Mouse (Mus musculus): Measurements from ENCODE around the gene Mylpf. TPM values are rescaled to one million over a fixed set of nuclear protein-coding genes. Genes with fewer than 3 reads are reported as not detected.
A peak's percentile ranks its signal among the peaks of the same experiment; 100 is the strongest.

The Mylpf gene
- polyA plus RNA-seq, 1 experiment from 2014 or later: 40.4 TPM

DNA sequence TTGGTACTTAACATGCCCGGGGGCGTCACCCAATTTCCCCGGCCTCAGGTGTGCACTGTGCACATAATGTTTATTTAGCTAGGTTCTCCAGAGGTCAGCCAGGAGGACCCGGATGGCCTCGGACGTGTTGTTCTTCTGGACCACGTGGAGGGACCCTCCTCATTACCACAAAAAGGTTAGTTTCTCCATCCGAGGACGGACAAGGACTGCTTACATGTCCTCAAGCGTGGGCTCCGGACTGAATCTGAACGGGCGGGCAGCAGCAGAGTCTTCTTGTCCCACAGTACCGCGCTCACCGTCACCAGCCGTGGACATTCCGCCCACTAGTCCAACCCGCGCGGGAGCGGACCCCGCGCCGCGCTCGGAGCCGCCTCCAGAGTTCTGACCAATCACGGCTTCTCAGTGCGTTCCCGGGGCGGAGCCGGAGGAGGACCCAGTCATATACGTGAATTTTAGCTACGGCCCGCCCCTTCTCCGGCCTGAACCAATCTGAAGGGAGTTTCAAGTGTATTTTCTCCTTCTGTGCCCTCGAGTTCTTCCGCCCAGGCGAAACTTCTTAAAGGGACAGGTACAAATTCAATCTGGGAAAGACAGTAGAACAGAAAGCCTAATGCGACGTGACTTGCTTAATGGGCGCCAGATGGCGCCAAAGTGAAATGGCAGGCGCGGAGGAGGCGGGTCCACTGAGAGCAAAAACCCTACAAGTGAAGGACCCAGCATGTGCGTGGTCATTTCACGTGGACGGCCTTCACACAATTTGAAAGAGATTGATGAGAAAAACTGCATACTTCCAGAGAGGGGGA, 51.8 kb downstream of the Mylpf start, which contains the start of gene Dctpp1:
Gene Dctpp1 (minus strand): TSS at position 401 of the 803 bp plus-strand sequence.
- no peaks in the 10 kb centered on the region for H3K9me3 ChIP-seq
- peak within 1 kb of the TSS; percentile 87 for H3K27ac ChIP-seq

DNA sequence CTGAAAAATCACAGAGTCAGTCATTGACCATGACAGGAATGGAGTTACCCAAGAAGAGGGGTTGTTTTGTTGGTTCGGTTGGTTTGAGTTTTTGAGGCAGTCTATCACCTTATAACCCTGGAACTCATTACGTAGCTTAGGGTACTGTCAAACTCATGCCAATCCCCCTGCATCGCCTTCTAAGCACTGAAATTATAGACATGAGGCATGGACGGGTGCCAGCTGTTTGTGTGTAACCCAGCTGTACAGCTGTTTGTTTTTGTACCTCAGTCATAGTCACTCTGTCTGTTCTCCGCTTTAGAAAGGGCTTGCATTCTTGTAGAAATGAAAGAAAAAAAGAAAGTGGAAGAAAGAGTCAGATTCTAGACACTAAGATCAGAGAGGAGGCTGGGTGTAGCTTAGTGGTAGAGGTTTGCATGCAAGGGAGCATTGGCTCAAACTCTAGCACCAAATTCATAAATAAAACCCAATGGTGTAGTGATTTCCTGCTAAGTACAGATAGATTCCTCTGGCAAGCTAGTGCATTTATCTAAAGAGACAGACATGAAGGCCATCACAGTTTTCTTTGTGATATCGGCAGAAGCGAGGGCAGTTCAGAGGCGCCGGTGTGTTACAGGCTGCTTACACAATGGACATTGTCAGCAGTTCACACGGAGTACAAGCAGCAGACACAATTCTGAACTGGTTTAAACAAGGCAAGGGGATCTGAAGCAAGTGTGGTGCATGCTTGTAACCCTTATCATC, 53.7 kb downstream of the Mylpf start:
- WGBS: 82% methylated on average over 10 of the region's 10 CpGs
- Histone ChIP-seq H3K4me1 (peaks cover 19% of the 10 kb centered on the region), H3K9me3 (no peaks in the 10 kb centered on the region), H3K27me3 (ENCODE audit: insufficient read depth, poor library complexity, severe bottlenecking) (no peaks in the 10 kb centered on the region), H3K4me3 (no peak overlapping the region), H3K27ac (no peak overlapping the region), H3K36me3 (peaks cover 8% of the 10 kb centered on the region)
- DNase-seq (ENCODE audit: low spot score): no peak

More for the DNA sequence above, 51.8 kb downstream of the Mylpf start, which contains the start of gene Dctpp1:
- Histone ChIP-seq H3K4me3 (peak within 1 kb of the TSS; percentile 76), H3K4me1 (peaks cover 19% of the 10 kb centered on the region), H3K36me3 (peaks cover 22% of the 10 kb centered on the region), H3K27me3 (ENCODE audit: insufficient read depth, poor library complexity, severe bottlenecking) (no peaks in the 10 kb centered on the region)
- under 1% methylated on average over 50 of the region's 50 CpGs for WGBS
- peak; percentile 100 for DNase-seq (ENCODE audit: low spot score)

DNA sequence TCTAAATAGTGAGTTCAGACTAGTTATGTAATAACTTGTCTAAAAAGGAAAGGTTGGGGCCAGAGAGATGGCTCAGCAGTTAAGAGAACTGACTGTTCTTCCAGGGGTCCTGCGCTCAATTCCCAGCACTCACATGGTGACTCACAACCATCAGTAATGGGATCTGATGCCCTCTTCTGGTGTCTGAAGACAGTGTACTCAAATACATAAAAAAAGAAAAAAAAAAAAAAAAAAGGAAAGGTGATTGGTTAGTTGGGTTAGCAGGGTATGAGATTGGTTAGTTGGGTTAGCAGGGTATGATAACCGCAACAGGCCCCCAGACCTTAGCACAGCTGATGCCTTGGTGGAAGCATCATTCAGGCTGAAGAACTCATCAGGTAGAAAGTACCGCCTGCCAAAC, 54.8 kb downstream of the Mylpf start:
- H3K4me1 ChIP-seq: peaks cover 19% of the 10 kb centered on the region
- H3K27me3 ChIP-seq (ENCODE audit: insufficient read depth, poor library complexity, severe bottlenecking): no peaks in the 10 kb centered on the region
- H3K36me3 ChIP-seq: 0 out of 2 replicates have a peak, but pooled peaks cover 5% of the 10 kb centered on the region
- no peak overlapping the region for H3K4me3 ChIP-seq
- 90% methylated on average over 3 of the region's 3 CpGs for WGBS
- 0 out of 2 replicates have a peak, but pooled peaks cover 3% of the 10 kb centered on the region for H3K9me3 ChIP-seq
- DNase-seq (ENCODE audit: low spot score): no peak
- H3K27ac ChIP-seq: no peak overlapping the region

Other genes with a start within 250 kb of the Mylpf start
- 87.4 and 89.3 TPM in 2 replicates for gene Cdipt, start 233.0 kb upstream of the Mylpf start, polyA plus RNA-seq (2016; fragmentation: Nextera tagmentation; extraction: Ambion mirVana)
- gene Cdiptos, start 232.8 kb upstream of the Mylpf start, polyA plus RNA-seq (2016; fragmentation: Nextera tagmentation; extraction: Ambion mirVana): 1.3 and 1.5 TPM in 2 replicates
- 8.4 and 9.9 TPM in 2 replicates for gene Mvp, start 194.3 kb upstream of the Mylpf start, polyA plus RNA-seq (2016; fragmentation: Nextera tagmentation; extraction: Ambion mirVana)
- 0.41 TPM in 1 of 2 replicates, not detected in the other for gene Pagr1b, start 192.4 kb upstream of the Mylpf start, polyA plus RNA-seq (2016; fragmentation: Nextera tagmentation; extraction: Ambion mirVana)
- gene Pagr1a, start 191.5 kb upstream of the Mylpf start, polyA plus RNA-seq (2016; fragmentation: Nextera tagmentation; extraction: Ambion mirVana): 64.1 and 99.6 TPM in 2 replicates
- 20.6 and 46.6 TPM in 2 replicates for gene Gm42742, start 187.8 kb upstream of the Mylpf start, polyA plus RNA-seq (2016; fragmentation: Nextera tagmentation; extraction: Ambion mirVana)
- 2.4 and 3.2 TPM in 2 replicates for gene Prrt2, start 187.7 kb upstream of the Mylpf start, polyA plus RNA-seq (2016; fragmentation: Nextera tagmentation; extraction: Ambion mirVana)
- 41.5 and 66.9 TPM in 2 replicates for gene Maz, start 181.9 kb upstream of the Mylpf start, polyA plus RNA-seq (2016; fragmentation: Nextera tagmentation; extraction: Ambion mirVana)
- gene Kif22, start 166.4 kb upstream of the Mylpf start, polyA plus RNA-seq (2016; fragmentation: Nextera tagmentation; extraction: Ambion mirVana): 110 and 145 TPM in 2 replicates
- gene Zg16, start 121.6 kb upstream of the Mylpf start, polyA plus RNA-seq (2016; fragmentation: Nextera tagmentation; extraction: Ambion mirVana): not detected in 2 replicates
- gene AI467606, start 117.5 kb upstream of the Mylpf start, polyA plus RNA-seq (2016; fragmentation: Nextera tagmentation; extraction: Ambion mirVana): 0.73 and 1.0 TPM in 2 replicates
- gene Qprt, start 86.7 kb upstream of the Mylpf start, polyA plus RNA-seq (2016; fragmentation: Nextera tagmentation; extraction: Ambion mirVana): 7.2 and 14.5 TPM in 2 replicates
- 0.06 and 0.50 TPM in 2 replicates for gene Spn, start 71.1 kb upstream of the Mylpf start, polyA plus RNA-seq (2016; fragmentation: Nextera tagmentation; extraction: Ambion mirVana)
- gene Cd2bp2, start 12.8 kb upstream of the Mylpf start, polyA plus RNA-seq (2016; fragmentation: Nextera tagmentation; extraction: Ambion mirVana): 49.1 and 61.0 TPM in 2 replicates
- 26.4 and 28.3 TPM in 2 replicates for gene Tbc1d10b, start 422 bp upstream of the Mylpf start, polyA plus RNA-seq (2016; fragmentation: Nextera tagmentation; extraction: Ambion mirVana)
- 30.5 and 42.9 TPM in 2 replicates for gene Zfp553, start 24.2 kb downstream of the Mylpf start, polyA plus RNA-seq (2016; fragmentation: Nextera tagmentation; extraction: Ambion mirVana)
- 21.2 and 25.4 TPM in 2 replicates for gene Sept1, start 24.2 kb downstream of the Mylpf start, polyA plus RNA-seq (2016; fragmentation: Nextera tagmentation; extraction: Ambion mirVana)
- gene Zfp771, start 35.4 kb downstream of the Mylpf start, polyA plus RNA-seq (2016; fragmentation: Nextera tagmentation; extraction: Ambion mirVana): 41.3 and 44.6 TPM in 2 replicates
- 222 and 262 TPM in 2 replicates for gene Dctpp1, start 51.8 kb downstream of the Mylpf start, polyA plus RNA-seq (2016; fragmentation: Nextera tagmentation; extraction: Ambion mirVana)
- 79.9 and 88.3 TPM in 2 replicates for gene Sephs2, start 65.2 kb downstream of the Mylpf start, polyA plus RNA-seq (2016; fragmentation: Nextera tagmentation; extraction: Ambion mirVana)
- gene Itgal, start 87.4 kb downstream of the Mylpf start, polyA plus RNA-seq (2016; fragmentation: Nextera tagmentation; extraction: Ambion mirVana): 0.72 and 0.92 TPM in 2 replicates
- 18.7 and 19.0 TPM in 2 replicates for gene Zfp768, start 136.7 kb downstream of the Mylpf start, polyA plus RNA-seq (2016; fragmentation: Nextera tagmentation; extraction: Ambion mirVana)
- gene Zfp747, start 167.2 kb downstream of the Mylpf start, polyA plus RNA-seq (2016; fragmentation: Nextera tagmentation; extraction: Ambion mirVana): 5.3 and 6.7 TPM in 2 replicates
- 4.6 and 4.8 TPM in 2 replicates for gene 9130019O22Rik, start 178.3 kb downstream of the Mylpf start, polyA plus RNA-seq (2016; fragmentation: Nextera tagmentation; extraction: Ambion mirVana)
- gene E430018J23Rik, start 184.7 kb downstream of the Mylpf start, polyA plus RNA-seq (2016; fragmentation: Nextera tagmentation; extraction: Ambion mirVana): 3.8 and 5.5 TPM in 2 replicates
- 5.1 and 6.6 TPM in 2 replicates for gene Zfp764, start 197.9 kb downstream of the Mylpf start, polyA plus RNA-seq (2016; fragmentation: Nextera tagmentation; extraction: Ambion mirVana)
- 20.9 and 26.8 TPM in 2 replicates for gene Zfp688, start 213.2 kb downstream of the Mylpf start, polyA plus RNA-seq (2016; fragmentation: Nextera tagmentation; extraction: Ambion mirVana)
- gene Zfp689, start 240.3 kb downstream of the Mylpf start, polyA plus RNA-seq (2016; fragmentation: Nextera tagmentation; extraction: Ambion mirVana): 6.6 and 7.0 TPM in 2 replicates